Mouse (Mus musculus) small intestine, adult 2 months (tissue): ENCODE data around the gene Zfp46. TPM values are rescaled to one million over a fixed set of nuclear protein-coding genes. Genes with fewer than 3 reads are reported as not detected.

Experiments
- H3K27ac ChIP-seq: fragments of 200-500 bp; 2 replicates; pipeline ENCODE4 v1.5.1; 2012; ENCODE audit warnings: low read depth, low read length, control low read depth, inconsistent platforms; ENCODE audit not compliant: insufficient read depth
- H3K27me3 ChIP-seq: fragments of 200-500 bp; 2 replicates; pipeline ENCODE4 v1.6.1; 2012; ENCODE audit warnings: mild to moderate bottlenecking, moderate library complexity, low read length, inconsistent platforms; ENCODE audit not compliant: control insufficient read depth, insufficient read depth
- H3K36me3 ChIP-seq: fragments of 200-500 bp; 2 replicates; pipeline ENCODE4 v1.6.1; 2012; ENCODE audit warnings: mild to moderate bottlenecking, low read length, control low read depth, inconsistent platforms; ENCODE audit not compliant: control insufficient read depth, insufficient read depth
- H3K4me1 ChIP-seq: fragments of 200-500 bp; 2 replicates; pipeline ENCODE4 v1.6.1; 2012; ENCODE audit warnings: low read length, inconsistent platforms, mixed read lengths; ENCODE audit not compliant: control insufficient read depth, insufficient read depth, insufficient read length
- H3K4me3 ChIP-seq: fragments of 200-500 bp; 2 replicates; pipeline ENCODE4 v1.5.1; 2012; ENCODE audit warnings: low read depth, mild to moderate bottlenecking, control low read depth, inconsistent platforms, low read length, moderate library complexity
- CTCF ChIP-seq: fragments of 200-500 bp; IDR thresholded peaks from 2 replicates; pipeline ENCODE4 v1.5.1; 2012; ENCODE audit warnings: low read depth, mild to moderate bottlenecking, control low read depth, inconsistent platforms, low read length, moderate library complexity, mixed read lengths; ENCODE audit not compliant: insufficient replicate concordance, insufficient read length; ENCODE audit errors: extremely low read depth
- POLR2A ChIP-seq: fragments of 200-500 bp; IDR thresholded peaks from 2 replicates; pipeline ENCODE4 v1.6.1; 2012; ENCODE audit warnings: low read depth, mild to moderate bottlenecking, control low read depth, inconsistent platforms, low read length, moderate library complexity
- WGBS: fragments of 180-500 bp; shearing (Covaris S2); methylation state at CpG from one replicate; pipeline ENCODE4 v1.1.7; 2018; 5-methylcytosine and 5-hydroxymethylcytosine counted together
- polyA plus RNA-seq: library from polyadenylated mRNA; depleted of rRNA; stranded (reverse); fragments of >200 nt; gene quantifications from 2 replicates; pipeline ENCODE4 v1.2.3, GENCODE M21; 2012

Zfp46 gene
- polyA plus RNA-seq, 1 experiment = 9.4 TPM

DNA sequence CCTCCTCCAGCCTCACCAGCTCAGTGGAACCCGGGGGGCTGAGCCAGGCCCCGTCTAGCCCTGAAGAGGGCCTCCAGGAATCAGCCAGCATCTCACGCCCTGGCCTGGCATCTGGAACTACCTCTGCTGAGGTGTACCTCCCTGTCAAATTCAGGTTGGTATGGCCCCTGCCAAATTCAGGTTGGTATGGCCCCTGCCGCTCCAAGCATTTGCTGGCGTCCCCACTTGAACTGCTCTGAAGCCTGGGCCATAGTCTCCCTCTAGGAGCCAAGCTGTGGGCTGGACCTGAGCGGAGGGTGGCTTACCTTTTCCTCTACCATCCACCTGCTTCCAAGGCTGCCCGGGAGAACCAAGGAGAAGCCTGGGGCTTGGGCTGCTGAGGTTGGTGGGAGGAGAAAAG, 41.8 kb upstream of the Zfp46 start:
- Histone ChIP-seq H3K27me3 (no peaks in the 10 kb centered on the region), H3K4me3 (no peak overlapping the region), H3K4me1 (peaks cover 2% of the 10 kb centered on the region), H3K27ac (no peak overlapping the region), H3K36me3 (no peaks in the 10 kb centered on the region)
- TF ChIP-seq POLR2A = no peak
- no peak for TF ChIP-seq CTCF
- 82% methylated on average over 7 of the region's 7 CpGs for WGBS

DNA sequence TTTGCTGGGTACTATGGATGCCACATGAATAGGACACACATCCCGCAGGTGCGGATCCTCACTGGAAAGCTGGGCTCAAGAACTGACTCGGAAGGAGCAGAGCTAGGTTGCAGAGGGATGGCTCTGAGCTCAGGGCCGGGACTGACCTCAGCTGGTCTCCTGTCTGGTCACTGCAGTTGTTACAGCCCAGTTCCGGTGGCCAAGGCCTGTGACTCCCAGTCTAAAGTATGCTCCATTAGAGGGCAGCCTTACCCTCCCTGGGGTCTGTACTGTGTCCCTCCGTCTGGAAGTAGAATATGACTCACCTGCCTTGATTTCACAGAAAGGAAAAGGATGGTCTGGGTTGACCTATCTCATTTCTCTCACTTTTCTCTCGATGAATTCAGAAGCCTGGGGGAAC, 40.3 kb upstream of the Zfp46 start:
- WGBS = 85% methylated on average over 7 of the region's 7 CpGs

DNA sequence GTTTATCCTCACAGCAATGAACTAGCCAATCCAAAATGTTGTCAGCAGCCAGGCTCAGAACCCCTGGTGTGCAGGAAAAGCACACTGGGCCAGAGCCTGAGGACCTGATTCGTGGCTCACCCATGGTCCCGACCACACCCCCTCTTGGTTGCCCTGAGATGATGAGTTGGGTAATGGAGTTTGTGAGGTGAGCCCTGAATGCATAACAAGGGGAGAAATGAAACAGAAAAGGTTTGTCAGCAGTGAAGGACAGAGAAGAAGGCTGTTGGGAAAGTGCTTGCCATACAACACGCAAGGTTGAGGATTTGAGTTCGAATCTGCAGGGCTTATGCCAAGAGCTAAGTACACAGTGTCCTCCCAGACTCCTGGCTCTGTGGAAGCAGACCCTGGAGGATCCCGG, 38.8 kb upstream of the Zfp46 start:
- TF ChIP-seq POLR2A (no peak), CTCF (no peak)
- H3K27ac ChIP-seq = no peak overlapping the region
- no peaks in the 10 kb centered on the region for H3K27me3 ChIP-seq
- 71% methylated on average over 5 of the region's 5 CpGs for WGBS
- peaks cover 14% of the 10 kb centered on the region for H3K4me1 ChIP-seq
- no peak overlapping the region for H3K4me3 ChIP-seq
- H3K36me3 ChIP-seq = no peaks in the 10 kb centered on the region

More for the DNA sequence above, 40.3 kb upstream of the Zfp46 start:
- H3K27ac ChIP-seq = no peak overlapping the region
- peaks cover 4% of the 10 kb centered on the region for H3K4me1 ChIP-seq
- no peak overlapping the region for H3K4me3 ChIP-seq
- TF ChIP-seq CTCF = no peak
- no peak for TF ChIP-seq POLR2A
- H3K36me3 ChIP-seq = no peaks in the 10 kb centered on the region
- H3K27me3 ChIP-seq = no peaks in the 10 kb centered on the region

DNA sequence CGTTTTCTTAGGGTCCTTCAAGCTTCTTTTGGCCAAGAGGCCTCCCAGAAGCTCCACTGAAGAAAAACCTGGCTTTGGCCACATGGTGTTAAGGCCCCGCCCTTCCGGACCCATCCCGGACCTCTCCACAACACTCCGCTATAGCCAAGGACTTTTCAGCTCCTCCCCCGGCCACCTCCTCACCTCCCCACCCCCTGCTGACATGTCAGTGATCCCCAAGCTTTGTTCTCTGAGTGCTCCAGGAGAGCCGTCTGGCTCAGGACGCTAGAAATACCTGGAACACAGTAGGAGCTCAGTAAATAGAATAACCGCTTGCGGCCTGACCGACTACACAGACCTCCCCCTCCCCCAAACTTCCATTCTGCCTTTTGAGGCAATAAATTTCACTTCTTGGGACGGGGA, 37.9 kb upstream of the Zfp46 start:
- 46% methylated on average over 12 of the region's 12 CpGs for WGBS
- no peaks in the 10 kb centered on the region for H3K27me3 ChIP-seq
- H3K27ac ChIP-seq = no peak overlapping the region
- H3K4me1 ChIP-seq = peaks cover 14% of the 10 kb centered on the region
- TF ChIP-seq POLR2A (no peak), CTCF (no peak)
- no peak overlapping the region for H3K4me3 ChIP-seq
- no peaks in the 10 kb centered on the region for H3K36me3 ChIP-seq

DNA sequence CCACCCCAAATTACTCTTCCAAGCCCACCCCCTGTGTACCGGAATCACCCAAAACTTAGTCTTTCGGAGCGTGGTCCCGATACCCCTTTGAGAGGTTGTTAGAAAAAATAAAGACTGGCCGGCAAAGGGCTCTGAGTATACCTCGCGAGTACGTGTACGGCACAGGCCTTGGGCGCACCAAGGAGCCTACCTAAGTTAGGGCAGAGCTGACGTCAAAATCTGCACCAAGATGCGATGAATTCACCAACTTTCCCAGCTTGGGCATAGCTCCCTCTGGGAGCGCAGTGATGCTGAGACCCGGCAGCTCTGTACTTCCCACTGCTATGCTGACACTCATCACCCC, 37.1 kb upstream of the Zfp46 start:
- TF ChIP-seq POLR2A (no peak), CTCF (no peak)
- Histone ChIP-seq H3K27ac (no peak overlapping the region), H3K4me3 (peak overlapping the region; percentile 70), H3K4me1 (peaks cover 14% of the 10 kb centered on the region), H3K36me3 (no peaks in the 10 kb centered on the region), H3K27me3 (no peaks in the 10 kb centered on the region)
- 39% methylated on average over 14 of the region's 14 CpGs for WGBS

DNA sequence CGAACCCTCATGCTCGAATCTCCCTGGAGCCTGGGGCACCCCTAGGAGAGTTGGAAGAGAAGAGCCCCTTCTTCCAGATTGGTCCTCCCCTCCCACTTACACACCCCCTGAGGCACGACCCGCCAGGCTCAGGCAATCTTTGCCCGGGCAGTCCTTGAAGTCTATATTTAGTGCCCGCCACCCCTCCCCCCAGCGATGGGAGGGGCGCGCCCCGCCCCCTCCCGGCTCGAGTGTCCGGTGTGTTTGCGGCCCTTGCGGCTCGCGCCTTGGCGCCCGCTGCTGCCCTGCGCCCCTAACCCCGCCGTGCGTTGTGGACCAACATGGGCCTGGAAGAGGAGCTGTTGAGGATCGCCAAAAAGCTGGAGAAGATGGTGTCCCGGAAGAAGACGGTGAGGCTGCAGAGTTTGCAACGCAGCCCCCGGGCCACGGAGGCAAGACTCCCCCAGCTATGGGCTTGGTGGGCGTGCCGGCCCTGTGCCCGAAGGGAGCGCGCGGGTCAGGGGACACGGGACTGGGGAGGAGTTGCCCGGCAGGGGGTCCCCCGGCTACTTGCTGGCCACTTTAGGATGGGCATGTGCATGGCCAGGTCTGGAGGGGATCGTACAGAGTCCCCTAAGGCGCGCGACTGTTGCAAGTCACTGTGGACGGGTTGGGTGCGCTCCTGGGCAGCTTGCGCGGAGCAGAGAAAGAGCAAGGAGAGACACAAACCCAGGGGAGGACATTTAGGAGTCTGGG, 36.6 kb upstream of the Zfp46 start, which contains the start of gene Tcea3:
Gene Tcea3, plus strand, starts transcription at position 1 of the 735 bp plus-strand sequence.
- Histone ChIP-seq H3K36me3 (no peaks in the 10 kb centered on the region), H3K4me1 (peaks cover 14% of the 10 kb centered on the region), H3K27me3 (no peaks in the 10 kb centered on the region), H3K27ac (peak within 1 kb of the TSS; percentile 46), H3K4me3 (peak within 1 kb of the TSS; percentile 70)
- TF ChIP-seq CTCF (no peak), POLR2A (peak; percentile 35; the same call in 1 of the 2 replicates)
- WGBS = under 1% methylated on average over 46 of the region's 46 CpGs

DNA sequence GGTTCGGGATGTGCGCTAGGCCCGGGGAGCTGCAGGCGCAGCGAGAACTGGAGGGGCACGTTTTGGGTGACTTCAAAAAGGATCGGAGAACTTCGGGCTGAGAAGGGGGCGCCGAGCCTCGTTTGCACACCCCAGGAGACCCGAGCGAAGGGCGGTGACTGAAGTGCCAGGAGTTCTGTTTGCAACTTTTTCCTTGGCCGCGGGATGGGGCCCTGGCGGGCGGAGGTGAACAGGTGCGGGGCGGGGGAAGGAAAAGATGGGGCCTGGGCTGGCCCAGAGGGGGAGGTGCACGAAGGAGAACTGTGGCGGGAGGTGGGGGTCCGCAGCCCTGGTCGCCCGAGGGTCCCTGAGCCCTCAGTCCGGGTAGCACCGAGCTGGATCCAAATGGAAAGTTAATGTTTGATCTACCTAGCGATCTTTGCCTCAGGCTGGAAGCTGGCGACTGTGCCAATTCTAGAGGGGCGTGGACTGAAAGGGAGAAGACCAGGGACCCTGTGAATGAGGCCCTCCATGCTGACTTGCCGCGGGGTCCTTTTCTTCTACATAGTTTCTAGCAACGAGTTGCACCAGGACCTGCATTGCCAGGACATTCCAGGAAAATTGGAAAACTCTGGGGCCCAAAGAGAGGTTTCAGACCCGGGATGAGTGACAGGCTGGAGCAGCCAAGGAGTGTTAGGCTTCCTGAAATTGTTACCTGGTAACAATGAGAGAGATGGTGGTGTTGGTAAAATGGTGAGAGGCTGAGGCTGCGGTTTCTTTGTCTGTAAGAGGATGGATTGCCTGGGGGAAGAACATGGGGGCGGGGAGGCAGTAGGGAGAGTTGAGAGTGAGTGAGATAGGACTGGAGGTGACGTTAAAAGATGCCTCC, 35.8 kb upstream of the Zfp46 start:
- WGBS = 1% methylated on average over 37 of the region's 37 CpGs
- H3K27ac ChIP-seq = peak overlapping the region; percentile 66
- TF ChIP-seq CTCF (no peak), POLR2A (no peak)
- peaks cover 14% of the 10 kb centered on the region for H3K4me1 ChIP-seq
- H3K36me3 ChIP-seq = no peaks in the 10 kb centered on the region
- H3K4me3 ChIP-seq = peak overlapping the region; percentile 70
- H3K27me3 ChIP-seq = no peaks in the 10 kb centered on the region
